Mouse (Mus musculus) small intestine, adult 2 months (tissue): ENCODE measurements around the gene Sync. TPM values are rescaled to one million over a fixed set of nuclear protein-coding genes. Genes with fewer than 3 reads are reported as not detected.

Experiments
- H3K27ac ChIP-seq: fragments of 200-500 bp; 2 replicates; pipeline ENCODE4 v1.5.1; 2012; ENCODE audit warnings: low read depth, low read length, control low read depth, inconsistent platforms; ENCODE audit not compliant: insufficient read depth
- H3K27me3 ChIP-seq: fragments of 200-500 bp; 2 replicates; pipeline ENCODE4 v1.6.1; 2012; ENCODE audit warnings: mild to moderate bottlenecking, moderate library complexity, low read length, inconsistent platforms; ENCODE audit not compliant: control insufficient read depth, insufficient read depth
- H3K36me3 ChIP-seq: fragments of 200-500 bp; 2 replicates; pipeline ENCODE4 v1.6.1; 2012; ENCODE audit warnings: mild to moderate bottlenecking, low read length, control low read depth, inconsistent platforms; ENCODE audit not compliant: control insufficient read depth, insufficient read depth
- H3K4me1 ChIP-seq: fragments of 200-500 bp; 2 replicates; pipeline ENCODE4 v1.6.1; 2012; ENCODE audit warnings: low read length, inconsistent platforms, mixed read lengths; ENCODE audit not compliant: control insufficient read depth, insufficient read depth, insufficient read length
- H3K4me3 ChIP-seq: fragments of 200-500 bp; 2 replicates; pipeline ENCODE4 v1.5.1; 2012; ENCODE audit warnings: low read depth, mild to moderate bottlenecking, control low read depth, inconsistent platforms, low read length, moderate library complexity
- CTCF ChIP-seq: fragments of 200-500 bp; IDR thresholded peaks from 2 replicates; pipeline ENCODE4 v1.5.1; 2012; ENCODE audit warnings: low read depth, mild to moderate bottlenecking, control low read depth, inconsistent platforms, low read length, moderate library complexity, mixed read lengths; ENCODE audit not compliant: insufficient replicate concordance, insufficient read length; ENCODE audit errors: extremely low read depth
- POLR2A ChIP-seq: fragments of 200-500 bp; IDR thresholded peaks from 2 replicates; pipeline ENCODE4 v1.6.1; 2012; ENCODE audit warnings: low read depth, mild to moderate bottlenecking, control low read depth, inconsistent platforms, low read length, moderate library complexity
- WGBS: fragments of 180-500 bp; shearing (Covaris S2); methylation state at CpG from one replicate; pipeline ENCODE4 v1.1.7; 2018; 5-methylcytosine and 5-hydroxymethylcytosine counted together
- polyA plus RNA-seq: library from polyadenylated mRNA; depleted of rRNA; stranded (reverse); fragments of >200 nt; gene quantifications from 2 replicates; pipeline ENCODE4 v1.2.3, GENCODE M21; 2012

Gene Sync
- polyA plus RNA-seq, 1 experiment = 0.34 TPM

DNA sequence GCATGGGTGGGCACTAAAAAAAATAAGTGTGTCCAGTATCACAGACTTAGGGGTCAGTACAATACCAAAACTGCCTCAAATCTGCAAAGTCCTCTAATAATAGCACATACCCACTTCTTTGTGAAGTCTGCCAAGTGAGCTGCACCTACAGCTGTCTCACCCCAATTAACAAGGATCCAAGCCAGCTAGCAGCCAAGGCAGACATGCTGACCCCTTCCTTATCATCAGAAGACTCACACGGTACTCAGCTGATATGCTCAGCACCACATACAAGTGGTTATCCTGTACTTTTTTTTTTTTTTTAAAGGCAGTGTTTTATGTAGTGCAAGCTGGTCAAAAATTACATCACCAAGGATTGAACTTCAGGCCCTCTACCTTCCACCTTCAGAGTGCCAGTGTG is 16.9 kb downstream of the Sync start:
- Histone ChIP-seq H3K4me3 (no peak overlapping the region), H3K27me3 (no peaks in the 10 kb centered on the region), H3K4me1 (no peaks in the 10 kb centered on the region), H3K36me3 (peaks cover 10% of the 10 kb centered on the region; the same call in 1 of the 2 replicates), H3K27ac (no peak overlapping the region)
- WGBS = 27% methylated on average over 1 of the region's 1 CpGs
- TF ChIP-seq CTCF = no peak
- TF ChIP-seq POLR2A = no peak

- Histone ChIP-seq H3K27me3 (no peaks in the 10 kb centered on the region), H3K4me3 (no peak overlapping the region), H3K4me1 (no peaks in the 10 kb centered on the region), H3K27ac (no peak overlapping the region), H3K36me3 (peaks cover 26% of the 10 kb centered on the region)
- TF ChIP-seq POLR2A = no peak
- TF ChIP-seq CTCF = no peak
- 33% methylated on average over 1 of the region's 1 CpGs for WGBS
These were observed 20.5 kb downstream of the Sync start for GRCm38 (mm10) chr4:129307936-129308335.

DNA sequence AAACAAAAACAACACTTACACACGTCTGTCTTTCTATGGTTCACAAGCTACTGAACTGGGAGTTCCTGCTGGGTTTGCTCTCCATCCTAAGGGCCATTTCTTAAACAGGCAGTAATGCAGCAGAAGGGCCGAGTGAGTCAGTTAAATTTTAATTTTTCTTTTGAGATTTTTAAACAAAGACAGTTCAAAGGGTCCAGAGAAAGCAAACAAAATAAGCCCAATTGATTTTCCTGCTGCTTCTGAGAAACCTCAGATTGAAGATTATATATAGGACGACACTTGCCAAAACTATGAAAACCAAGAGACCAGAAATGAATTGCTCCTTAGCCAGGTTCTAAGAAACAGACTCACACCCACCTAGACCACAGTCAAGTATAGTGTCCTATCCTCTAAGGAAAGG is 26.5 kb downstream of the Sync start:
- Histone ChIP-seq H3K27me3 (no peaks in the 10 kb centered on the region), H3K4me3 (no peak overlapping the region), H3K4me1 (no peaks in the 10 kb centered on the region), H3K36me3 (peaks cover 55% of the 10 kb centered on the region), H3K27ac (no peak overlapping the region)
- 54% methylated on average over 3 of the region's 3 CpGs for WGBS
- no peak for TF ChIP-seq POLR2A

DNA sequence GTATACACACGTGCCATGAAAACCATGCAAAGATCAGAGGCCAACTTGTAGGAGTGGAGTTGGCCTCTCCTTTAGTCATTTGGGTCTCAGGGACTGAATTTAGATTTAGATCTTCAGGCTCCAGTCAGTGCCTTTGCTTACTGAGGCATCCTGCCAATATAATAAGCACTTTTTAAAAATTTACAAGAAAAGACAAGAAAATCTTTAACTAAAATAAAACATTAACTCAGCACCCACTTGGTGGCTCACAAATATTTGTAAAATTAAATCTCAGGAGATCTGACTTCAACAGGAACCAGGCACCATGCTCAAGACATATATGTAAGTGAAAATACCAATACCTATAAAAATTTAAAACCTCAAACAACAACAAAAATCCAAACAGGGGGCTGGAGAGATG is 33.5 kb downstream of the Sync start:
- peaks cover 52% of the 10 kb centered on the region for H3K36me3 ChIP-seq
- WGBS = 74% methylated on average over 1 of the region's 1 CpGs
- TF ChIP-seq POLR2A (no peak), CTCF (no peak)
- no peaks in the 10 kb centered on the region for H3K4me1 ChIP-seq
- no peaks in the 10 kb centered on the region for H3K27me3 ChIP-seq
- H3K27ac ChIP-seq = no peak overlapping the region
- H3K4me3 ChIP-seq = no peak overlapping the region

DNA sequence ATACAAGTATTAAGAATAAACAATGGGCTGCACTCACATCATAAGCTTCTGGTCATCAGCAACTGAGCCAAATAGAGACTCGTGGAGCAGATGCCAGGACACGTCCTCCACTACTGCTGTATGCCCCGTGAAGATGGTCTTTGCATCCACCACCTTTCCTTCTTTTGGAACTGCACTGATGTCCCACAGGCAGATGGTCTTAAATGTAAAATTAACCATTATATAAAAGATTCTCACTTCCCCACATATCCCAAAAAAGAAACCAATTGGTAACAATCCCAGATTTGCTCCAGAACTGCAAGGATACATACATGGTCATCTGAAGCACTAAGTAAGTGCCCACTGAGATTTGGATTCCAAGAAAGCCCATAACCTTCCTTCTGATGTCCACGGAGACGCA is 34.6 kb downstream of the Sync start:
- no peak overlapping the region for H3K4me3 ChIP-seq
- H3K36me3 ChIP-seq = peaks cover 48% of the 10 kb centered on the region
- no peak for TF ChIP-seq POLR2A
- no peaks in the 10 kb centered on the region for H3K27me3 ChIP-seq
- no peaks in the 10 kb centered on the region for H3K4me1 ChIP-seq
- no peak overlapping the region for H3K27ac ChIP-seq
- WGBS = 87% methylated on average over 5 of the region's 5 CpGs

- H3K4me1 ChIP-seq = no peaks in the 10 kb centered on the region
- no peak overlapping the region for H3K27ac ChIP-seq
- H3K27me3 ChIP-seq = no peaks in the 10 kb centered on the region
- TF ChIP-seq POLR2A = no peak
- no peak for TF ChIP-seq CTCF
- H3K4me3 ChIP-seq = no peak overlapping the region
- WGBS = 52% methylated on average over 1 of the region's 1 CpGs
- H3K36me3 ChIP-seq = peaks cover 47% of the 10 kb centered on the region
These were observed 36.1 kb downstream of the Sync start for GRCm38 (mm10) chr4:129323491-129323890.

- TF ChIP-seq CTCF (no peak), POLR2A (no peak)
- WGBS = 54% methylated on average over 1 of the region's 1 CpGs
- Histone ChIP-seq H3K27ac (no peak overlapping the region), H3K4me1 (no peaks in the 10 kb centered on the region), H3K27me3 (no peaks in the 10 kb centered on the region), H3K4me3 (no peak overlapping the region), H3K36me3 (peaks cover 44% of the 10 kb centered on the region)
These were observed 37.3 kb downstream of the Sync start for GRCm38 (mm10) chr4:129324756-129325155.

GRCm38 (mm10) chr4:129326191-129326590 is 38.8 kb downstream of the Sync start:
- H3K27ac ChIP-seq = no peak overlapping the region
- H3K27me3 ChIP-seq = no peaks in the 10 kb centered on the region
- TF ChIP-seq CTCF (no peak), POLR2A (no peak)
- no peak overlapping the region for H3K4me3 ChIP-seq
- WGBS = 45% methylated on average over 1 of the region's 1 CpGs
- H3K36me3 ChIP-seq = peaks cover 32% of the 10 kb centered on the region
- no peaks in the 10 kb centered on the region for H3K4me1 ChIP-seq
